Mouse (Mus musculus) liver, adult 2 months (tissue): Measurements from ENCODE around the gene Gm17334. TPM values are rescaled to one million over a fixed set of nuclear protein-coding genes. Genes with fewer than 3 reads are reported as not detected.
A peak's percentile ranks its signal among the peaks of the same experiment; 100 is the strongest.

Source experiments
- DNase-seq: peaks from one replicate; pipeline ENCODE4 v3.0.0-alpha.2; 2011; ENCODE audit warnings: low read depth, low spot score; ENCODE audit errors: extremely low read depth
- H3K27ac ChIP-seq: fragments of 200-500 bp; replicated peaks from 2 replicates; pipeline ENCODE4 v1.5.1; 2012; ENCODE audit warnings: low read depth, mild to moderate bottlenecking, control low read depth, inconsistent platforms, low read length; ENCODE audit not compliant: insufficient read depth
- H3K27me3 ChIP-seq: fragments of 200-500 bp; 2 replicates; pipeline ENCODE4 v1.6.1; 2012; ENCODE audit warnings: mild to moderate bottlenecking, moderate library complexity, low read length, inconsistent platforms; ENCODE audit not compliant: control insufficient read depth, insufficient read depth
- H3K36me3 ChIP-seq: fragments of 200-500 bp; 2 replicates; pipeline ENCODE4 v1.6.1; 2012; ENCODE audit warnings: low read length, inconsistent platforms; ENCODE audit not compliant: control insufficient read depth, insufficient read depth
- H3K4me1 ChIP-seq: fragments of 200-500 bp; 2 replicates; pipeline ENCODE4 v1.6.1; 2011; ENCODE audit warnings: low read length; ENCODE audit not compliant: control insufficient read depth, insufficient read depth
- H3K4me3 ChIP-seq: fragments of 200-500 bp; 2 replicates; pipeline ENCODE4 v1.5.1; 2011; ENCODE audit warnings: low read depth, mild to moderate bottlenecking, control low read depth, low read length, moderate library complexity; ENCODE audit not compliant: insufficient read depth
- H3K79me2 ChIP-seq: fragments of 200-500 bp; 2 replicates; pipeline ENCODE4 v1.6.1; 2012; ENCODE audit warnings: inconsistent platforms, mild to moderate bottlenecking, low read length, moderate library complexity; ENCODE audit not compliant: control insufficient read depth, insufficient read depth
- H3K9ac ChIP-seq: fragments of 200-500 bp; 2 replicates; pipeline ENCODE4 v1.6.1; 2012; ENCODE audit warnings: low read depth, mild to moderate bottlenecking, control low read depth, inconsistent platforms, low read length
- CTCF ChIP-seq: fragments of 200-500 bp; IDR thresholded peaks from 2 replicates; pipeline ENCODE4 v1.5.1; 2011; ENCODE audit warnings: low read depth, low read length, control low read depth
- POLR2A ChIP-seq: fragments of 200-500 bp; IDR thresholded peaks from 2 replicates; pipeline ENCODE4 v1.6.1; 2011; ENCODE audit warnings: low read length, control low read depth; ENCODE audit not compliant: insufficient read depth; ENCODE audit errors: extremely low read depth
- WGBS: fragments of 180-500 bp; shearing (Covaris S2); methylation state at CpG from one replicate; pipeline ENCODE4 v1.1.7; 2018; 5-methylcytosine and 5-hydroxymethylcytosine counted together
- polyA plus RNA-seq: library from polyadenylated mRNA; depleted of rRNA; stranded (reverse); fragments of >200 nt; gene quantifications from 2 replicates; pipeline ENCODE4 v1.2.3, GENCODE M21; 2012
- total RNA-seq: library from RNA; depleted of rRNA; stranded (reverse); fragments of >200 nt; gene quantifications from 2 replicates; pipeline ENCODE4 v1.2.3, GENCODE M21; 2014

The Gm17334 gene
- total and polyA plus RNA-seq, 2 experiments, result 0.16 TPM; not detected in 1

GRCm38 (mm10) chr11:53768422-53769184, 4.4 kb downstream of the Gm17334 start:
- Histone ChIP-seq H3K9ac (no peak overlapping the region), H3K27ac (no peak overlapping the region)

GRCm38 (mm10) chr11:53764581-53764980, 8.4 kb downstream of the Gm17334 start:
- no peaks in the 10 kb centered on the region for H3K79me2 ChIP-seq
- no peak for DNase-seq
- peaks cover 20% of the 10 kb centered on the region for H3K4me1 ChIP-seq
- TF ChIP-seq POLR2A (no peak), CTCF (no peak)
- WGBS, result 64% methylated on average over 5 of the region's 5 CpGs
- H3K36me3 ChIP-seq, result no peaks in the 10 kb centered on the region
- no peaks in the 10 kb centered on the region for H3K27me3 ChIP-seq
- no peak overlapping the region for H3K4me3 ChIP-seq
- H3K9ac ChIP-seq, result peak overlapping the region; percentile 32; the same call in 1 of the 2 replicates
- H3K27ac ChIP-seq, result peak overlapping the region; percentile 95

More at GRCm38 (mm10) chr11:53768422-53769184, 4.4 kb downstream of the Gm17334 start:
- DNase-seq, result no peak
- WGBS, result 87% methylated on average over 13 of the region's 13 CpGs
- TF ChIP-seq CTCF (no peak), POLR2A (no peak)
- peaks cover 15% of the 10 kb centered on the region for H3K4me1 ChIP-seq
- no peak overlapping the region for H3K4me3 ChIP-seq
- no peaks in the 10 kb centered on the region for H3K27me3 ChIP-seq
- peaks cover 10% of the 10 kb centered on the region; the same call in 1 of the 2 replicates for H3K36me3 ChIP-seq
- H3K79me2 ChIP-seq, result no peaks in the 10 kb centered on the region; the same call in 1 of the 2 replicates

GRCm38 (mm10) chr11:53763496-53764140, 9.4 kb downstream of the Gm17334 start:
- Histone ChIP-seq H3K4me1 (peaks cover 18% of the 10 kb centered on the region), H3K27me3 (no peaks in the 10 kb centered on the region), H3K27ac (peak overlapping the region; percentile 95), H3K9ac (peak overlapping the region; percentile 74), H3K79me2 (no peaks in the 10 kb centered on the region), H3K4me3 (peak overlapping the region; percentile 63), H3K36me3 (no peaks in the 10 kb centered on the region)
- TF ChIP-seq CTCF (peak; percentile 37; the same call in 1 of the 2 replicates), POLR2A (peak; percentile 62)
- peak; percentile 78 for DNase-seq
- under 1% methylated on average over 33 of the region's 33 CpGs for WGBS

- TF ChIP-seq POLR2A (0 out of 2 replicates have a peak, but pooled peaks have one; percentile 5), CTCF (no peak)
- peak overlapping the region; percentile 63 for H3K4me3 ChIP-seq
- no peaks in the 10 kb centered on the region for H3K27me3 ChIP-seq
- H3K36me3 ChIP-seq, result no peaks in the 10 kb centered on the region
- H3K9ac ChIP-seq, result peak overlapping the region; percentile 74
- H3K4me1 ChIP-seq, result peaks cover 23% of the 10 kb centered on the region
- WGBS, result under 1% methylated on average over 23 of the region's 23 CpGs
- no peaks in the 10 kb centered on the region for H3K79me2 ChIP-seq
- DNase-seq, result peak; percentile 84
- peak overlapping the region; percentile 95 for H3K27ac ChIP-seq
Measured at GRCm38 (mm10) chr11:53762827-53763495, 10.0 kb downstream of the Gm17334 start.

GRCm38 (mm10) chr11:53762426-53762825, 10.6 kb downstream of the Gm17334 start:
- Histone ChIP-seq H3K79me2 (no peaks in the 10 kb centered on the region), H3K36me3 (no peaks in the 10 kb centered on the region), H3K4me1 (peaks cover 23% of the 10 kb centered on the region), H3K27me3 (no peaks in the 10 kb centered on the region), H3K4me3 (no peak overlapping the region), H3K27ac (peak overlapping the region; percentile 95), H3K9ac (0 out of 2 replicates have a peak overlapping the region, but pooled peaks have one; percentile 21)
- DNase-seq, result no peak
- WGBS, result 8% methylated on average over 2 of the region's 2 CpGs
- TF ChIP-seq CTCF (no peak), POLR2A (no peak)
